Mouse (Mus musculus) cerebellum, adult 18-20 months (tissue): ENCODE results near the gene Arhgap10.

Experiments
- DNase-seq, 2 experiments: peaks; one replicate each; pipeline ENCODE4 v3.0.0; 2021

Gene Arhgap10

GRCm38 (mm10) chr8:77484266-77484665 is 33.5 kb downstream of the Arhgap10 start:
- no peak for DNase-seq

DNA sequence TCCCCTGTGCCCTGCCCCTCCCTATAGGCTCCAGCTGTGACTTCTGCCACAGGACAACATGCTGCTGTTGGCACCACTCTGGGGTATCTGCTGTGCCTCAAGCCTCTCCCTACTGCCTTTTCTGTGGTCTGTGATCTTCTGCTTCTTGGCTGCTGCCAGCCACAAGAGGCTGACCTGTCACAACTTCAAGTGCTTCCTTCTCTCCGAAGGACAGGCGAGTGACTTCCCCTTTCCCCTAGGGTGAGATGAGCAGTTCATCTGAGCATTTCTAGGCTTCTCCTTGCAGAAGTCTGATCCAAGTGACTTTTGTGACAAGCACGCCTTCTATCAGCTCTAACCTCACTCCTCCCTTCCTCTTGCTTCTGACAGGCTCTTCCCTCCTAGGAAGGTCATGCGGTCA is 34.1 kb downstream of the Arhgap10 start:
- no peak for DNase-seq

GRCm38 (mm10) chr8:77481791-77482190 is 36.0 kb downstream of the Arhgap10 start:
- no peak for DNase-seq

- DNase-seq: peak in 1 of 2 experiments; percentile 16
Observed at GRCm38 (mm10) chr8:77479995-77480394, 37.8 kb downstream of the Arhgap10 start.

- no peak for DNase-seq
Observed at GRCm38 (mm10) chr8:77478913-77479273, 38.9 kb downstream of the Arhgap10 start.

DNA sequence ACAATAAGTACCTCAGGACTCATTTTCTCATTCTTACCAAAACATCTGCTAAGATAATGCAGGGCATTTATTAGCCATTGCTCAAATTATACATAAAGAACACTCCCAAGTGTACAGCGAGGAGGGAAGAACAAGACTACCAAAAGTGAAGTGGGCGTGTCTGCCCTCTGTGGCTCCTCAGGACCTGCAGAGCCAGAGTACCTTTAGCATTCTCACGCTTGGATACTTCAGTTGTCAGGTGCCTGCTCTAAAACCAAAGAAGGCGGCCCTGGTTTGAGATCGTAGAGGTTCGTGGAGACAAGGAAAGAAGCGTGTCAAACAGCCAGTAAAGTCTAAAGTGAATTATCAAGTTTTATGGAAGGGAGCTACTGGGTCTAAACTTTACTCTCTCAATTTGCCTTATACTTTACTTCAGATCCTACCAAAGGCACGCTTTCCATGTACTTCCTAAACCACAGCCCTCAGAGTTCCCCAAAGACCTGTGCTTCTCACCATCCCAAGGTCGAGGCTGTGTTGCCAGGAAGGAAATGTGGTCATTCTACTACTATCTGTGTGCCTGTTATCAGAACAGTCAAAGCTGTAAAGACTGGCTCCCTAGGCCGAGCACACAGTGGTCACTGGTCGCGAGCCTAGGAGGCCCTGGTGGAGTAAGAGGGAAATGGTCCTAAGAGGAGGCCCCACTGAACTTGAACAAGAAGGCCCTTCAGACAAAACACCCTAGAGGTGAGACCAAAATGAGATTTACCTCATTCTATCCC is 39.4 kb downstream of the Arhgap10 start:
- no peak for DNase-seq

DNA sequence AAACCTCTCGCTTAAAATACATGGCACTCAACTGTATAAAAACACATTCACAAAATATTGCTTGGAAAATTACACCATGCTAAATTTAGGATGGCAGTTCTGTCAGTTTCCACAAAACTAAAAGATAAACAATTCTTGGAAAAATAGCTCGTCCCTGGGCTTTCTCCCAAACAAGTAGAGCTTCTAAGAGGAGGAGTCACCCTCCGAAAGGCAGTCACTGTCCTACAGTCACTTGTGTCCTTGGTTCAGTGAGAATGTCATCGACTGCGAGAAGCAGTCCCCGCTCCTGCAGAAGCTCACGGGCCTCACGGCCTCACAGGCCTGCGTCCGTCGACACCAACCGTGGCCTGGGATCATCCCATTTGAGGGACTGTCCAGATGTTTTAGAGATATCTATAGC is 40.1 kb downstream of the Arhgap10 start:
- DNase-seq: no peak

DNA sequence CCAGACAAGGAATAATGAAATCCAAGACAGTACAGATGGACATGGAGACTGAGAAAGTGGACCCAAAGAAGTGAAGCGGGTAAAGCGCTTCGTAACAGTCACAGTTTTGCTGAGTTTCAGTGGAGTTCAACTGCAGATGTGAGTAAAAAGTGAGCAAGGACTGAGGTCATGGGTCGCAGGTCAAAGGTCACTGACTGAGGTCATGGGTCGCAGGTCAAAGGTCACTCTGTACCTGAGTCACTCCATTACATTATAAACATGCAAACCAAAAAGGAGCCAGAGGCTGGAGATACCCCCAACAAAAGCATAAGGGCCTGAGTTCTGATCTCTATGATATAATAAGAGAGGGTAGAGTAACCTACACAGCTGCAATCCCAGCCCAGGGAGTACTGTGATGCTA is 43.1 kb downstream of the Arhgap10 start:
- no peak for DNase-seq

DNA sequence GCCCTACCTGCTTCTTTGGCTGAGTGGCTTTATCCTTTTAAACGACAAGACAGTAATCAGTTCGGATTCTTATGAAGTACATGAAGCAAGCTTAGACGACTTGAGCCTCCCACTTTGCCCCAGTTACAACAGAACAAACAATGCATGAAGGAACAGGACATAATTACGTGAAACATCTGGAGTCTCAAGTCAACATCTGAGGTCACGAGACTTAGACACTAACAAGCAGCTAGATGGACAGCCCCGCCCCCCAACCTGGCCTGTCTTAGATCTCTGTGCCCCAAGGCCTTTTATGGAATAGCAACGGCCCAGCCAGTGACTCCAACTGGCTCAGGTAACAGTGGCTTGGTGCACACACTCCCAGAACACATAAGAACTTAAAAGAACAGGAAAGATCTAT is 44.0 kb downstream of the Arhgap10 start:
- no peak for DNase-seq

- DNase-seq: peak; percentile 41 to 45
Observed at GRCm38 (mm10) chr8:77473373-77473772, 44.4 kb downstream of the Arhgap10 start.

- no peak for DNase-seq
Observed at GRCm38 (mm10) chr8:77461392-77461791, 56.4 kb downstream of the Arhgap10 start.

- no peak for DNase-seq
Observed at GRCm38 (mm10) chr8:77460363-77460762, 57.4 kb downstream of the Arhgap10 start.

DNA sequence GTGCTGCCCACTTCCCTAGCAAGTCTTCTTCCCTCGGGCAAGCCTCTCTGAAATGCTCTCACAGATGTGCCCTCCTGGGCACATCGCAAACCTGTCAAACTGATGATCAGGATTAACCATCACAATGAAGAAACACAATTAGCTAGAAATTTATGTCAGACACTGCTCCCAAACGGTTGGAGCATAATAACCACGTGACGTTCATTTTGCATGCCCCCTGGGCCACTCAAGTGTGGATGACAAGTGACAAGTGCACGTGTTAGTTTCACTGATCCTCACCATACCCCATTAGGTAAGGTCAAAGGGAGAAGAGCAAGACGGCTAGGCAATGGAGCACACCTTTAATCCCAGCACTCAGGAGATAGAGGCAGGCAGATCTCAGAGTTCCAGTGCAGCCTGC is 58.1 kb downstream of the Arhgap10 start:
- DNase-seq: no peak

GRCm38 (mm10) chr8:77458575-77458974 is 59.2 kb downstream of the Arhgap10 start:
- DNase-seq: no peak

- no peak for DNase-seq
Observed at GRCm38 (mm10) chr8:77456263-77456662, 61.5 kb downstream of the Arhgap10 start.

- no peak for DNase-seq
Observed at GRCm38 (mm10) chr8:77453836-77454235, 63.9 kb downstream of the Arhgap10 start.

GRCm38 (mm10) chr8:77451466-77452382 is 66.0 kb downstream of the Arhgap10 start:
- DNase-seq: no peak

- no peak for DNase-seq
Observed at GRCm38 (mm10) chr8:77451052-77451451, 66.7 kb downstream of the Arhgap10 start.

- DNase-seq: no peak
Observed at GRCm38 (mm10) chr8:77446294-77446693, 71.5 kb downstream of the Arhgap10 start.

DNA sequence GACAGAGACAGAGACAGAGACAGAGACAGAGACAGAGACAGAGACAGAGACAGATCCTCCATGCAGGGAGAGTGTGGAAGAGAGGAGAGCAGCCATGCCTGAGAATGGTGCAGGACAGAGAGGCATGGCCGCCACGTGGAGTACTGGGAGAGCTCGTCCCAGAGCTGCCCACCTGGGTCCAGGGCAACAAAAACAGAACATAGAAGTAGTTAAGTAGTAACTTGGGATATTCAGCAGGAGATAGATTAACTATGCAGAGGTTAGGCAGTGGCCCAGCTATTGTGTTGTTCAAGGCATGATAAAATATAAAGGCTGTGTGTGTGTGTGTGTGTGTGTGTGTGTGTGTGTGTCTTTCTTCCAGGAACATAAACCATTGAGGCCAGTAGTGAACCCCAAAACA is 72.1 kb downstream of the Arhgap10 start:
- no peak for DNase-seq

- DNase-seq: peak; percentile 74 to 75
Observed at GRCm38 (mm10) chr8:77444166-77444870, 73.4 kb downstream of the Arhgap10 start.

DNA sequence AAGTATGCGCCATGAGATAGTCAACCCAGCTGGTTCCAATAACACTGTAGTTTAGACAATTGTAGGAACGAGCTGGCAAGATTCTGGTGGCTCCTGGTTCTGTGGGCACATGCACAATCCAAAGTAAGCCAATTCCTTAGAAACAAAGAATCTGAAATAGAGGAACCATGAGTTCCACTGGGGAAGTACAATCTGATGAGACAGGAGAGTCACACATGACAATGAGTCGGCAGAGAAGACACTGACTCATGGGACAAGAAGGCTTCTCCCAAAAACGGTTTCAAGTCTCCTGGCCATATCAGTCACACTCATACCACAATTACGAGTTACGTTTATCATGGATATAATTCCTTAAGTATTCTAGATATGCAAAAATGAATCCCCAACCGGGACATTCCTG is 75.3 kb downstream of the Arhgap10 start:
- DNase-seq: no peak

GRCm38 (mm10) chr8:77440913-77441312 is 76.8 kb downstream of the Arhgap10 start:
- no peak for DNase-seq
